Mouse (Mus musculus) forebrain, embryonic 16.5 days (tissue): ENCODE data around the gene Tbc1d2b. TPM values are rescaled to one million over a fixed set of nuclear protein-coding genes. Genes with fewer than 3 reads are reported as not detected.

ENCODE experiments used
- ATAC-seq: fragments of 200-750 bp; cut with Nextera tagmentation; 2 replicates; pipeline ENCODE4 v1.8.0; 2017; ENCODE audit warnings: mild to moderate bottlenecking, moderate library complexity
- H3K27ac ChIP-seq: fragments of 300-500 bp; sonication (generic); 2 replicates; pipeline ENCODE4 v1.5.1; 2014; ENCODE audit warnings: low read length, control low read depth
- H3K27me3 ChIP-seq: fragments of 300-500 bp; sonication (generic); replicated peaks from 2 replicates; pipeline ENCODE4 v1.6.1; 2014; ENCODE audit warnings: low read length; ENCODE audit not compliant: control insufficient read depth, insufficient read depth
- H3K36me3 ChIP-seq: fragments of 300-500 bp; sonication (generic); 2 replicates; pipeline ENCODE4 v1.6.1; 2014; ENCODE audit not compliant: control insufficient read depth, insufficient read depth
- H3K4me1 ChIP-seq: fragments of 300-500 bp; sonication (generic); replicated peaks from 2 replicates; pipeline ENCODE4 v1.6.1; 2014; ENCODE audit warnings: low read length; ENCODE audit not compliant: control insufficient read depth, insufficient read depth
- H3K4me2 ChIP-seq: fragments of 300-500 bp; sonication (generic); 2 replicates; pipeline ENCODE4 v1.6.1; 2014; ENCODE audit warnings: mild to moderate bottlenecking, low read length, control low read depth
- H3K4me3 ChIP-seq: fragments of 300-500 bp; sonication (generic); replicated peaks from 2 replicates; pipeline ENCODE4 v1.5.1; 2014; ENCODE audit warnings: mild to moderate bottlenecking, low read length, control low read depth
- H3K9ac ChIP-seq: fragments of 300-500 bp; sonication (generic); replicated peaks from 2 replicates; pipeline ENCODE4 v1.6.1; 2014; ENCODE audit warnings: low read depth, low read length, control low read depth
- H3K9me3 ChIP-seq: fragments of 300-500 bp; sonication (generic); 2 replicates; pipeline ENCODE4 v1.6.1; 2016; ENCODE audit warnings: low read length; ENCODE audit not compliant: control insufficient read depth
- WGBS: fragments of 180-500 bp; shearing (Covaris S2); extraction: QIAGEN DNeasy Blood & Tissue Kit; methylation state at CpG from one replicate; pipeline ENCODE4 v1.1.7; 2014; 5-methylcytosine and 5-hydroxymethylcytosine counted together
- polyA plus RNA-seq: library from polyadenylated mRNA; unstranded; fragments of >200 nt; fragmentation: Nextera tagmentation; extraction: Ambion mirVana; gene quantifications from 2 replicates; pipeline ENCODE4 v1.2.1, GENCODE M21; 2015

Gene Tbc1d2b
- polyA plus RNA-seq, 1 experiment from 2014 or later = 5.3 TPM

DNA sequence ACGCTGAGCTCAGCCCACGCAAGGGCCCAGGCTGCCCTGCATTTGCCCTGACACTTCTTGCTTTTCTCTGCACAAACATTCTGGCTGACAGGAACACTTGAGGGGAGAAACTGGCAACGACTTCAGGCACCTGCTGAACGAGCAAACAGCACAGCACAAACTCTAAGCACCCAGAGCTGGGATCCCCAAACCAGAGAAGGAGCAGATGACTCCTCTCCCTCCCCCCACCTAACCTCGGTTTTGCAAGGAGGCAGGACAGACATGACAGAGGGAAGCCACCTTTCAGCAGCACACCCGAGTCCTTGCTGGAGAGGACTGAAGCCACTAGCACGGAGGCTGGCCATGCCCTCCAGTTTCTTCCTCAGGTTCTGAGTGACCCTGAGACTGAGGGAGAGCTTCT, 23.3 kb downstream of the Tbc1d2b start:
- ATAC-seq = no peak
- H3K36me3 ChIP-seq = no peaks in the 10 kb centered on the region
- H3K4me3 ChIP-seq = no peak overlapping the region
- H3K9ac ChIP-seq = no peak overlapping the region
- no peaks in the 10 kb centered on the region for H3K4me1 ChIP-seq
- no peak overlapping the region for H3K27ac ChIP-seq
- no peaks in the 10 kb centered on the region for H3K27me3 ChIP-seq
- H3K9me3 ChIP-seq = no peaks in the 10 kb centered on the region
- H3K4me2 ChIP-seq = no peak overlapping the region
- 83% methylated on average over 7 of the region's 7 CpGs for WGBS

DNA sequence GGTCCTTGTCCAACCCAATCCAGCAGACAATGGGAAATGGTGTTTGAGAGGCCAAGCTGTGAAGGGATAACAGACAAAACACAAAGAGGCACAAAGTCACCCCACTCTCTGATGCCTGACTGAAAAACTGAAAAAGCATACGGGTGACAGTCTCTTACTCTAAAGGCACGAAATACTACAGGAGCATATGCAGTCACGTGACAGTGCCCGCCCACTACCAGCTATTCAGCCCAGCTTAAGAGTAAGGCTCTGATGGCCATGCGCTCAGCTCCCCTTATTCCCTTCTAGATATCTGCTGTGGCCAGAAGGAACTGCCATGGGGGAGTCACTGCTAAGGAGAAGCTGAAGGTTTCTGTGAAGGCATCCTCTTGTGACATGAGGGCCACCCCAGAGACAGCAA, 24.8 kb downstream of the Tbc1d2b start:
- 91% methylated on average over 5 of the region's 5 CpGs for WGBS
- H3K4me2 ChIP-seq = no peak overlapping the region
- H3K4me3 ChIP-seq = no peak overlapping the region
- H3K27me3 ChIP-seq = no peaks in the 10 kb centered on the region
- no peaks in the 10 kb centered on the region for H3K9me3 ChIP-seq
- no peak for ATAC-seq
- H3K36me3 ChIP-seq = no peaks in the 10 kb centered on the region
- no peaks in the 10 kb centered on the region for H3K4me1 ChIP-seq
- H3K27ac ChIP-seq = no peak overlapping the region
- no peak overlapping the region for H3K9ac ChIP-seq

DNA sequence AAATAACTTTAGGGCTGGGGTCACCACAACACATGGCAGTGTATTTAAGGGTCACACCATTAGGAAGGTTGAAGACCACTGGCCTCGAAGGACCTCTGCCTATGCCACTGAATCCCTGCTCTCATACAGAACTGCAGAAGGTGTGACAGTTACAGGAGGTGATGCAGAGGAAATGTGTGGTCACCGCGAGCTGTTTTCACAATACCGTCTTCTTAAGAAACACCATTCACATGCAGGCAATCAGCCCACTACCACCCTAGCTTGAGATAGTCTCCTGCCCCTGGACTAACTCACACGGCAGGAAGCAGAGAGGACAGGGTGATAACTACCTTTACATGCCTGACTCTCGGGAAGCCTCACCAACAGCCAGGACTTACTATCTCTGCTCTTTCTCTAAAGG, 25.4 kb downstream of the Tbc1d2b start:
- H3K4me2 ChIP-seq = no peak overlapping the region
- no peaks in the 10 kb centered on the region for H3K36me3 ChIP-seq
- no peak overlapping the region for H3K4me3 ChIP-seq
- no peaks in the 10 kb centered on the region for H3K27me3 ChIP-seq
- WGBS = 94% methylated on average over 6 of the region's 6 CpGs
- ATAC-seq = no peak
- H3K27ac ChIP-seq = no peak overlapping the region
- no peaks in the 10 kb centered on the region for H3K9me3 ChIP-seq
- H3K9ac ChIP-seq = no peak overlapping the region
- H3K4me1 ChIP-seq = no peaks in the 10 kb centered on the region

DNA sequence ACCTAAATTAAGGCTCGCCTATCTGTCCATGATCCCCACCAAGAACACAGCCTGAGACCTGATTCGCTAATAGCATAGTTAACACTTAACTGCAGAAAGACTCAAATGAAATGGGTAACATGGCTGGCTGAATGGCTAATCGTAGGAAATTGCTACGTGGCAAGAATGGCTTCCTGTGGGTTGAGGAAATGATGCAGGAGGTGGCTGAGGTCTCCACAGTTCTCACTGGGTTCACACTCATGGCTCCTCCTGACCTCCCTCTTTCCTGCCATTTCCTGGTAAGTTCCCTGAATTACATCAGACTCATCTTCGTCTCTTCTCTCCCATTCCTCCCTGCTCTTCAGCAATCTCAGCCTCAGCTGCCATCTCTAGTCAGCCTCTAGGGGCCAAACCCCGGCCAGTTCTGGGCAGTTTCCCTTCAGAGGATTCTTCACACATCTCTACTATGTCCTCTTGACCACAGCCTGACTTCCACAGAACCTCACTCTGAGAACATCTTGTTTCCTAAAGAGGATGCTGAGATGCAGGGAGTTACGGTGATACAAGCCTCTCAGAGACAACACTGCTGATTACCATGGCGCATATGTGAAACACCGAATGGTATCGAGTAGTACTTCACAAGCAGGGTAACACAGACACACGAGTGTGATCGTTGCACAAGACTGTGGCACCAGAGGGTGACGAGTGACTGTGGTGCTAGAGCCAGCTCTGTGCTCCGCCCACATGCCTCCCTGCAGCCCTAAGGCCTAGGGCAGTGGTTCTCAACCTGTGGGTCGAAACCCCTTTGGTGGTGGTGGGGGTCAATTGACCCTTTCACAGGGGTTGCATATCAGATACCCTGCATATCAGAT, 26.1 kb downstream of the Tbc1d2b start:
- H3K9ac ChIP-seq = no peak overlapping the region
- H3K4me3 ChIP-seq = no peak overlapping the region
- ATAC-seq = no peak
- no peaks in the 10 kb centered on the region for H3K9me3 ChIP-seq
- WGBS = 89% methylated on average over 15 of the region's 15 CpGs
- no peaks in the 10 kb centered on the region for H3K4me1 ChIP-seq
- H3K27me3 ChIP-seq = no peaks in the 10 kb centered on the region
- no peaks in the 10 kb centered on the region for H3K36me3 ChIP-seq
- H3K27ac ChIP-seq = no peak overlapping the region
- H3K4me2 ChIP-seq = no peak overlapping the region

DNA sequence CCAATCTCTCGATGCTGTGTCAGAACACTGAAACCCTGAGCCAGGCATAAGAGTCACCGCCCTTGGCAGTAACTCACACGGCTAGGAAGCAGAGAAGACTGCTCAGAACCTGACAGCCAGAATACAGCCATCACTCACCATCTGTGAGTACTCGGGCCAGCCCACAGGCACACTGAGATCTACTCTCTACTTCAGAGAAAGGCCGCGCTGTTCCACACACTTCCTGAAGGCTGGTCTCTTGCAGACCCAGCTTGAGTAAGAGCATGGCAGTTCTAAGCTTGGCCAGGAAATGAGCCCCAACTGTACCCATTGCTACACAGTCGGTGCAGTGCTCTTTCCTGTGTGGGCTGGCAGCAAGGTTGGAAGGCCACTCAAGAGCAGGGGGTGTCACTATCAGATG, 27.7 kb downstream of the Tbc1d2b start:
- H3K27me3 ChIP-seq = no peaks in the 10 kb centered on the region
- no peak overlapping the region for H3K4me2 ChIP-seq
- H3K9me3 ChIP-seq = no peaks in the 10 kb centered on the region
- H3K4me3 ChIP-seq = no peak overlapping the region
- no peak for ATAC-seq
- H3K27ac ChIP-seq = no peak overlapping the region
- 92% methylated on average over 7 of the region's 7 CpGs for WGBS
- H3K4me1 ChIP-seq = no peaks in the 10 kb centered on the region
- no peaks in the 10 kb centered on the region for H3K36me3 ChIP-seq
- no peak overlapping the region for H3K9ac ChIP-seq

DNA sequence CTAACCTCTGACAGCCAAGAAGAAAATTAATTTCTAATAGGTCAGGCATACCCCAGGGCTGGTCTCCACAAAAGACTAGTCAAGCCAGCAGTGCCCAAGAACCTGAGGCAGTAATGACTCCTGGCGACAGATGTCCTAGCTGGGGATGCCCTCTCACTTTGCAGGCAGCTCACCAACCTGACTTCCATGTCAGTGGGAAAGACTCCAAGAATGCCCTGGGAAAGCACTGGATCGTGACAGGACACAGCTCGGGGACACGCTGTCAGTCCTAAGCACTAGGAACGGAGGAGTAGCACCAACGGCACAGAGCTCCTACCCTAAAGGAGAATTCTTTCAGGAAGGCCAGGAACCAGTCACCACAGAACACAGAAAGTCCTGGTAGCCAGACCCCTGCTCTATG, 28.3 kb downstream of the Tbc1d2b start:
- Histone ChIP-seq H3K9ac (no peak overlapping the region), H3K4me2 (no peak overlapping the region), H3K27ac (no peak overlapping the region), H3K27me3 (no peaks in the 10 kb centered on the region), H3K36me3 (no peaks in the 10 kb centered on the region), H3K4me3 (no peak overlapping the region), H3K9me3 (no peaks in the 10 kb centered on the region), H3K4me1 (no peaks in the 10 kb centered on the region)
- 88% methylated on average over 6 of the region's 6 CpGs for WGBS
- ATAC-seq = no peak

DNA sequence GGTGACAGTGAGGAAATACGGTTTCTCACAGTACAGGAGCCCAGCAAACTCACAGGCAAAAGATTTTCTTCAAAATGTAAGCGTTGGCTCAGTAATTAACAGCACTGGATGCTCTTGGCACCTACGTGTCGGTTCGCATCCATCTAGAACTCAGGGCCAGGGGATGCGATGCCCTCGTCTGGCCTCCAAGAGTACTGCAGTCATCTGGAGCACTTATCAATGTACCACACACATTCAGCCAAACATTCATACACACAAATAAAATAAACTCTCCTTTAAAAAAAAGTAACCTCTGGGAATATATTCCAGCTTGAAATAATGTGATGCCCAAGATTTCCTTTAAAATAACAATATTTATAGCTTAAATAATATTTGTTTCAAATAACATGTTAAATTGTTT, 29.0 kb downstream of the Tbc1d2b start:
- H3K4me1 ChIP-seq = no peaks in the 10 kb centered on the region
- H3K27me3 ChIP-seq = no peaks in the 10 kb centered on the region
- H3K36me3 ChIP-seq = no peaks in the 10 kb centered on the region
- H3K4me3 ChIP-seq = no peak overlapping the region
- H3K27ac ChIP-seq = no peak overlapping the region
- H3K9ac ChIP-seq = no peak overlapping the region
- 62% methylated on average over 7 of the region's 7 CpGs for WGBS
- H3K9me3 ChIP-seq = no peaks in the 10 kb centered on the region
- no peak overlapping the region for H3K4me2 ChIP-seq
- 0 out of 2 replicates have a peak, but pooled peaks have one; percentile 19 for ATAC-seq

DNA sequence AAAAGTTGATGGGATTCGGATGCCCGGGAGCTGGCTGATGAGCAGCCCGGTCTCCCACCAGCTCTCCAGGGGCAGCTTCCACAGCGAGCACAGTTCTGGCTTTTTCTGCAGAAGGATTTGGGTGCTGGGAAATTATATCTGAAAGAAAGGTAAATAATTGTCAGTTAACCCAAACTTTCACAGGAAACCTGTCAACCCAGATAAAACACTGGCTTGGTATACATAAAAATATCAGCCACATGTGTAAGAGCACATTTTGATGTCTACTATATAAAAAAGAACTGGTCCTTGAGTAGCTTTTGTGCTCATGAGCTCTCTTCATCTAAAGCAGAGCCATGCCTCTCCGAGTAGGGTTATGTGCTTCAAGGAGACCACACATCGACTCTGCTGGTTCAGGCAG, 29.6 kb downstream of the Tbc1d2b start:
- no peak overlapping the region for H3K9ac ChIP-seq
- H3K36me3 ChIP-seq = no peaks in the 10 kb centered on the region
- no peaks in the 10 kb centered on the region for H3K27me3 ChIP-seq
- H3K27ac ChIP-seq = no peak overlapping the region
- no peak overlapping the region for H3K4me2 ChIP-seq
- no peaks in the 10 kb centered on the region for H3K9me3 ChIP-seq
- no peak for ATAC-seq
- H3K4me3 ChIP-seq = no peak overlapping the region
- WGBS = 91% methylated on average over 6 of the region's 6 CpGs
- no peaks in the 10 kb centered on the region for H3K4me1 ChIP-seq

DNA sequence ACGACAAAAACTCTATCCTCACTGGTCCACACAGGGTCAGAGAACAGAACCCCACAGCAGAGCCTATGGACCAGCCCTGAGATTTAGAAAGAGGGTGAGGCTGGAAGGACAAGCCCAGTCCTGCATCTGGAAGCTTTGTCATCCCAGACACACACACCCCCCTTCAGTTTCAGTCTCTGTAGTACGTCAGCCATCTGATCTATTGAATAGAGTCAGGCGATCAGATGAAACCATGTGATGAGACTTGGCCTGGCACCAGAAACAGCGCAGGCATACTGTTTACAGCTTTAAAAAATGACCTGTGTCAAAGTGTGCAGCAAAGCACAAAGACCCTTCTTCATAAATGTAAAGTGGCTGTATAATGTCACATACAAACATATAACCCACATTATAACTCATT, 30.0 kb downstream of the Tbc1d2b start:
- Histone ChIP-seq H3K9ac (no peak overlapping the region), H3K36me3 (no peaks in the 10 kb centered on the region), H3K4me2 (no peak overlapping the region), H3K27me3 (no peaks in the 10 kb centered on the region), H3K27ac (no peak overlapping the region), H3K9me3 (no peaks in the 10 kb centered on the region), H3K4me1 (no peaks in the 10 kb centered on the region), H3K4me3 (no peak overlapping the region)
- peak; percentile 61 for ATAC-seq
- WGBS = 54% methylated on average over 4 of the region's 4 CpGs
